Mouse (Mus musculus) gastrocnemius, postnatal 36 days (tissue): Measurements from ENCODE around the gene Cyp4f16. TPM values are rescaled to one million over a fixed set of nuclear protein-coding genes. Genes with fewer than 3 reads are reported as not detected.
"Not testable (repeated sequence)": the region's sequence is repeated elsewhere in the genome, so short reads cannot be mapped to it uniquely, and the experiment has no call there.

Source experiments
- DNase-seq, 2 experiments: peaks; one replicate each; pipeline ENCODE4 v3.0.0; 2022
- intact Hi-C: fragments of 180-260 bp; cut with DNase I; formaldehyde crosslinking; loops from one replicate; pipeline ENCODE4 v1.15.1; 2025
- total RNA-seq, 2 experiments: library from RNA; stranded (reverse); gene quantifications; 2 replicates each; pipeline ENCODE4 v1.2.3; 2021

Cyp4f16 gene
- total RNA-seq, 2 experiments from 2014 or later: 0.96 to 1.6 TPM

- intact Hi-C loops, DNase-seq: not testable (repeated sequence)
Measured at GRCm38 (mm10) chr17:32544792-32545191, 8.4 kb downstream of the Cyp4f16 start.

GRCm38 (mm10) chr17:32550377-32550776 is 14.0 kb downstream of the Cyp4f16 start:
- not testable (repeated sequence) for DNase-seq
- intact Hi-C loops: loop anchor here (5.0 kb wide), 1 partner anchor 132 kb away; no protein-coding TSS in a partner anchor

GRCm38 (mm10) chr17:32550900-32551770 is 14.8 kb downstream of the Cyp4f16 start:
- intact Hi-C loops: loop anchor here (5.0 kb wide), 1 partner anchor 131 kb away; no protein-coding TSS in a partner anchor
- peak; percentile 40 to 43 for DNase-seq

- intact Hi-C loops: loop anchor here (5.0 kb wide), 1 partner anchor 129 kb away; no protein-coding TSS in a partner anchor
Measured at GRCm38 (mm10) chr17:32553016-32553415, 16.7 kb downstream of the Cyp4f16 start.

GRCm38 (mm10) chr17:32554368-32554767 is 18.0 kb downstream of the Cyp4f16 start:
- intact Hi-C loops: loop anchor here (5.0 kb wide), 1 partner anchor 128 kb away; no protein-coding TSS in a partner anchor
- DNase-seq: not testable (repeated sequence)

More at GRCm38 (mm10) chr17:32553016-32553415, 16.7 kb downstream of the Cyp4f16 start:
- DNase-seq: not testable (repeated sequence)

- intact Hi-C loops, DNase-seq: not testable (repeated sequence)
Measured at GRCm38 (mm10) chr17:32563301-32563700, 26.9 kb downstream of the Cyp4f16 start.

- DNase-seq, intact Hi-C loops: not testable (repeated sequence)
Measured at GRCm38 (mm10) chr17:32573286-32573685, 36.9 kb downstream of the Cyp4f16 start.

GRCm38 (mm10) chr17:32577496-32578186 is 41.3 kb downstream of the Cyp4f16 start:
- intact Hi-C loops: no loop called here
- no peak for DNase-seq

GRCm38 (mm10) chr17:32596494-32596893 is 60.1 kb downstream of the Cyp4f16 start:
- DNase-seq: no peak
- intact Hi-C loops: no loop called here

Other genes with a start within 250 kb of the Cyp4f16 start
- 10 to 100 TPM; 26.5 to 38.3 TPM for gene Akap8, start 215.3 kb upstream of the Cyp4f16 start, total RNA-seq
- 10 to 100 TPM; 24.9 to 30.0 TPM for gene Akap8l, start 186.0 kb upstream of the Cyp4f16 start, total RNA-seq
- gene Wiz, start 147.1 kb upstream of the Cyp4f16 start, total RNA-seq: 10 to 100 TPM; 11.2 to 11.6 TPM
- 1 to 10 TPM in 1 of 2 experiments, under 1 TPM in 1; 0.76 to 2.0 TPM for gene Rasal3, start 133.0 kb upstream of the Cyp4f16 start, total RNA-seq
- under 1 TPM in 1 of 2 experiments, not detected in 1; 0.08 TPM for gene Pglyrp2, start 112.4 kb upstream of the Cyp4f16 start, total RNA-seq
- 1 to 10 TPM in 1 of 2 experiments, under 1 TPM in 1; 0.72 to 1.5 TPM for gene Cyp4f39, start 83.8 kb upstream of the Cyp4f16 start, total RNA-seq
- 1 to 10 TPM; 1.5 to 3.0 TPM for gene Cyp4f17, start 30.5 kb upstream of the Cyp4f16 start, total RNA-seq
- gene Cyp4f37, start 84.8 kb downstream of the Cyp4f16 start, total RNA-seq: not detected
- not detected for gene Cyp4f40, start 122.3 kb downstream of the Cyp4f16 start, total RNA-seq
- not detected for gene Cyp4f15, start 149.1 kb downstream of the Cyp4f16 start, total RNA-seq